Mouse (Mus musculus): Measurements from ENCODE around the gene Zfand4. TPM values are rescaled to one million over a fixed set of nuclear protein-coding genes. Genes with fewer than 3 reads are reported as not detected.

Zfand4 gene
- polyA plus RNA-seq, 1 experiment from 2014 or later = 10.3 TPM

GRCm38 (mm10) chr6:116374136-116374535, 110.1 kb downstream of the Zfand4 start:
- DNase-seq (ENCODE audit: low spot score) (no peak), ATAC-seq (no peak)
- Histone ChIP-seq H3K9me3 (replicated peaks; ENCODE audit: control insufficient read depth, low read length) (no peaks in the 10 kb centered on the region), H3K27ac (ENCODE audit: low read depth, low read length) (no peak overlapping the region), H3K27me3 (replicated peaks; ENCODE audit: control insufficient read depth, insufficient read depth, low read length) (no peaks in the 10 kb centered on the region), H3K4me2 (ENCODE audit: low read length) (no peak overlapping the region), H3K36me3 (ENCODE audit: control insufficient read depth, insufficient read depth, low read length) (peaks cover 6% of the 10 kb centered on the region; the same call in 1 of the 2 replicates), H3K4me1 (ENCODE audit: control insufficient read depth, insufficient read depth, low read length) (no peaks in the 10 kb centered on the region), H3K9ac (ENCODE audit: low read length) (no peak overlapping the region), H3K4me3 (ENCODE audit: low read depth, low read length) (no peak overlapping the region)
- 98% methylated on average over 1 of the region's 1 CpGs for WGBS

- ATAC-seq (no peak), DNase-seq (ENCODE audit: low spot score) (no peak)
- Histone ChIP-seq H3K36me3 (ENCODE audit: control insufficient read depth, insufficient read depth, low read length) (peaks cover 6% of the 10 kb centered on the region; the same call in 1 of the 2 replicates), H3K9me3 (replicated peaks; ENCODE audit: control insufficient read depth, low read length) (no peaks in the 10 kb centered on the region), H3K4me1 (ENCODE audit: control insufficient read depth, insufficient read depth, low read length) (no peaks in the 10 kb centered on the region), H3K4me2 (ENCODE audit: low read length) (no peak overlapping the region), H3K9ac (ENCODE audit: low read length) (no peak overlapping the region), H3K27me3 (replicated peaks; ENCODE audit: control insufficient read depth, insufficient read depth, low read length) (no peaks in the 10 kb centered on the region), H3K27ac (ENCODE audit: low read depth, low read length) (no peak overlapping the region), H3K4me3 (ENCODE audit: low read depth, low read length) (no peak overlapping the region)
Measured at GRCm38 (mm10) chr6:116374618-116375017, 110.6 kb downstream of the Zfand4 start.

GRCm38 (mm10) chr6:116378892-116379291, 114.9 kb downstream of the Zfand4 start:
- H3K4me1 ChIP-seq (ENCODE audit: control insufficient read depth, insufficient read depth, low read length) = peaks cover 8% of the 10 kb centered on the region; the same call in 1 of the 2 replicates
- no peak overlapping the region for H3K9ac ChIP-seq (ENCODE audit: low read length)
- no peak overlapping the region for H3K4me2 ChIP-seq (ENCODE audit: low read length)
- WGBS = 91% methylated on average over 7 of the region's 7 CpGs
- H3K4me3 ChIP-seq (ENCODE audit: low read depth, low read length) = no peak overlapping the region
- DNase-seq (ENCODE audit: low spot score) (no peak), ATAC-seq (no peak)
- H3K27ac ChIP-seq (ENCODE audit: low read depth, low read length) = no peak overlapping the region
- H3K9me3 ChIP-seq (replicated peaks; ENCODE audit: control insufficient read depth, low read length) = no peaks in the 10 kb centered on the region
- no peaks in the 10 kb centered on the region for H3K27me3 ChIP-seq (replicated peaks; ENCODE audit: control insufficient read depth, insufficient read depth, low read length)
- H3K36me3 ChIP-seq (ENCODE audit: control insufficient read depth, insufficient read depth, low read length) = peaks cover 6% of the 10 kb centered on the region; the same call in 1 of the 2 replicates

Other genes with a start within 250 kb of the Zfand4 start
- gene Tmcc1, start 70.7 kb upstream of the Zfand4 start, polyA plus RNA-seq (2014; fragmentation: Nextera tagmentation; extraction: Ambion mirVana) = 22.7 and 22.8 TPM in 2 replicates
- 37.9 and 45.2 TPM in 2 replicates for gene Washc2, start 56.2 kb upstream of the Zfand4 start, polyA plus RNA-seq (2014; fragmentation: Nextera tagmentation; extraction: Ambion mirVana)
- gene March8, start 73.8 kb downstream of the Zfand4 start, polyA plus RNA-seq (2014; fragmentation: Nextera tagmentation; extraction: Ambion mirVana) = 47.0 and 49.0 TPM in 2 replicates
- gene Alox5, start 197.0 kb downstream of the Zfand4 start, polyA plus RNA-seq (2014; fragmentation: Nextera tagmentation; extraction: Ambion mirVana) = 0.50 and 0.74 TPM in 2 replicates
- not detected in 2 replicates for gene Olfr211, start 224.9 kb downstream of the Zfand4 start, polyA plus RNA-seq (2014; fragmentation: Nextera tagmentation; extraction: Ambion mirVana)
- not detected in 2 replicates for gene Olfr212, start 242.3 kb downstream of the Zfand4 start, polyA plus RNA-seq (2014; fragmentation: Nextera tagmentation; extraction: Ambion mirVana)